Mouse (Mus musculus): ENCODE measurements around the gene Gsx1.

Gene Gsx1

DNA sequence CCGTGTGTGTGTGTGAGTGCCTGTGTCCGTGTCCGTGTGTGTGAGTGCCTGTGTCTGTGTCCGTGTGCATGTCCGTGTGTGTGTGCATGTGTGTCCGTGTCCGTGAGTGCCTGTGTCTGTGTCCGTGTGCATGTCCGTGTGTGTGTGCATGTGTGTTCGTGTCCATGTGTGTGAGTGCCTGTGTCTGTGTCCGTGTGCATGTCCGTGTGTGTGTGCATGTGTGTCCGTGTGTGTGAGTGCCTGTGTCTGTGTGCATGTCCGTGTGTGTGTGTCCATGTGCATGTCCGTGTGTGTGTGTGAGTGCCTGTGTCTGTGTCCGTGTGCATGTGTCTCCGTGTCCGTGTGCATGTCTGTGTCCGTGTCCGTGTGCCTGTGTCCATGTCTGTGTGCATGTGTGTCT, 19.4 kb downstream of the Gsx1 start:
- no peak for DNase-seq

DNA sequence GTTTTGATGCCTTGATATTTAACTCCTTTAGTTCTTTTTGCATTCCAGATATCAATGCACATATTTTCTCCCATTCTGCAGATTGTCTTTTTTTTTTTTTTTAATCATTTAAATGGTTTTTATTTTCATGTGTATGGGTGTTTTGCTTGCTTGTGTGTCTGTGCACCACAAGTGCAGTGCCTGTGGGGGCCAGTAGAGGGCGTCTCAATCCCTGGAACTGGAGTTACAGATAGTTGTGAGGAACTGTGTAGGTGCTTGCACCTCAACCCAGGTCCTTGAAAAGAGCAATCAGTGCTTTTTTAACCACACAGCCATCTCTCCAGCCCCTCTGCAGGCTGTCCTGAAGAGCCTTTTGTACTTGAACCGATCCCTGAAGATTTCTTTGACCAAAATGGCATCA, 20.0 kb downstream of the Gsx1 start:
- no peak for DNase-seq

GRCm38 (mm10) chr5:147227354-147228112, 39.0 kb downstream of the Gsx1 start:
- DNase-seq: peak; percentile 65 to 71

- DNase-seq: no peak
Observed at GRCm38 (mm10) chr5:147235406-147236309, 47.2 kb downstream of the Gsx1 start.
